Mouse (Mus musculus): ENCODE measurements at regions not wholly inside any gene's neighbourhood (a gene's known extent, or its start where the extent isn't known, plus 50 kb on each side); places are given as distances from the start of the nearest gene placed in this dataset.

GRCm38 (mm10) chr7:96024048-96024447 lies 147.0 kb upstream of the Tenm4 start:
- no peaks in the 10 kb centered on the region for H3K27me3 ChIP-seq (replicated peaks)
- no peak for DNase-seq (ENCODE audit: extremely low read depth)
- dilution Hi-C loops (cut with MboI; ENCODE audit: extremely low pct_ligation_motif_present, extremely low pct_unique_long_range_greater_than_20kb, low sequenced_read_pairs) (no loop called here), in situ Hi-C loops (cut with MboI; ENCODE audit: low pct_ligation_motif_present, low pct_unique_long_range_greater_than_20kb, low sequenced_read_pairs) (no loop called here)
- H3K4me2 ChIP-seq (ENCODE audit: insufficient read depth, low read depth, poor library complexity, severe bottlenecking) = no peak overlapping the region
- H3K4me1 ChIP-seq (ENCODE audit: control insufficient read depth in 1 of 2, insufficient read depth in 2 of 2) = no peaks in the 10 kb centered on the region
- TF ChIP-seq GABPA (IDR thresholded peaks at IDR 0.05; ENCODE audit: insufficient replicate concordance, low read depth, low read length) (no peak), USF2 (conservative IDR thresholded peaks at IDR 0.05; ENCODE audit: low read depth, low read length) (no peak), PAX5 (IDR thresholded peaks at IDR 0.05; ENCODE audit: low read length) (no peak)
- peaks cover 46% of the 10 kb centered on the region for H3K9me3 ChIP-seq (replicated peaks; ENCODE audit: low read length)
- H3K36me3 ChIP-seq (replicated peaks in 1 of 2; ENCODE audit: control insufficient read depth in 1 of 2, insufficient read depth in 1 of 2, low read length in 1 of 2) = no peaks in the 10 kb centered on the region
- no peak overlapping the region for H3K9ac ChIP-seq (ENCODE audit: insufficient read depth, low read depth)
- no peak overlapping the region for H3K4me3 ChIP-seq (replicated peaks in 1 of 3; ENCODE audit: low read depth in 2 of 3, low read length in 2 of 3, poor library complexity in 1 of 3)
- H3K27ac ChIP-seq (ENCODE audit: insufficient read depth, low read depth) = no peak overlapping the region
- H3K79me2 ChIP-seq (replicated peaks; ENCODE audit: control insufficient read depth, extremely low read depth, insufficient read depth, poor library complexity, severe bottlenecking) = no peaks in the 10 kb centered on the region

GRCm38 (mm10) chr7:96026781-96027418 lies 144.1 kb upstream of the Tenm4 start:
- H3K4me1 ChIP-seq (ENCODE audit: control insufficient read depth in 1 of 2, insufficient read depth in 2 of 2) = no peaks in the 10 kb centered on the region
- dilution Hi-C loops (cut with MboI; ENCODE audit: extremely low pct_ligation_motif_present, extremely low pct_unique_long_range_greater_than_20kb, low sequenced_read_pairs) (no loop called here), in situ Hi-C loops (cut with MboI; ENCODE audit: low pct_ligation_motif_present, low pct_unique_long_range_greater_than_20kb, low sequenced_read_pairs) (no loop called here)
- H3K9ac ChIP-seq (ENCODE audit: insufficient read depth, low read depth) = no peak overlapping the region
- no peaks in the 10 kb centered on the region for H3K36me3 ChIP-seq (replicated peaks in 1 of 2; ENCODE audit: control insufficient read depth in 1 of 2, insufficient read depth in 1 of 2, low read length in 1 of 2)
- no peak for TF ChIP-seq CTCF (conservative IDR thresholded peaks at IDR 0.05 in 1 of 2, IDR thresholded peaks at IDR 0.05 in 1 of 2; ENCODE audit: low read depth in 2 of 2, low read length in 2 of 2)
- no peak for TF ChIP-seq SMC3 (IDR thresholded peaks at IDR 0.05; ENCODE audit: low read depth, low read length)
- no peak for TF ChIP-seq POLR2AphosphoS2 (IDR thresholded peaks at IDR 0.05; ENCODE audit: low read depth, low read length)
- TF ChIP-seq CHD2 (IDR thresholded peaks at IDR 0.05; ENCODE audit: low read length) = no peak
- TF ChIP-seq JUN (IDR thresholded peaks at IDR 0.05; ENCODE audit: insufficient read depth, low read depth, low read length) = no peak
- TF ChIP-seq UBTF (IDR thresholded peaks at IDR 0.05; ENCODE audit: low read depth, low read length) = no peak
- no peak for TF ChIP-seq IRF4 (IDR thresholded peaks at IDR 0.05; ENCODE audit: low read depth, low read length)
- no peak for TF ChIP-seq MAX (IDR thresholded peaks at IDR 0.05; ENCODE audit: low read length)
- no peak for TF ChIP-seq TCF12 (IDR thresholded peaks at IDR 0.05; ENCODE audit: low read depth, low read length)
- no peak for TF ChIP-seq CHD1 (IDR thresholded peaks at IDR 0.05; ENCODE audit: low read depth, low read length)
- no peak for TF ChIP-seq USF2 (conservative IDR thresholded peaks at IDR 0.05; ENCODE audit: low read depth, low read length)
- no peak for TF ChIP-seq RAD21 (IDR thresholded peaks at IDR 0.05; ENCODE audit: low read depth, low read length)
- TF ChIP-seq POLR2A (IDR thresholded peaks at IDR 0.05; ENCODE audit: low read depth, low read length) = no peak
- TF ChIP-seq SIN3A (IDR thresholded peaks at IDR 0.05; ENCODE audit: low read length) = no peak
- TF ChIP-seq KAT2A (IDR thresholded peaks at IDR 0.05; ENCODE audit: insufficient replicate concordance, low read length) = no peak
- no peaks in the 10 kb centered on the region for H3K27me3 ChIP-seq (replicated peaks)
- H3K4me3 ChIP-seq (replicated peaks in 1 of 3; ENCODE audit: low read depth in 2 of 3, low read length in 2 of 3, poor library complexity in 1 of 3) = no peak overlapping the region
- DNase-seq (ENCODE audit: extremely low read depth) = no peak
- H3K79me2 ChIP-seq (replicated peaks; ENCODE audit: control insufficient read depth, extremely low read depth, insufficient read depth, poor library complexity, severe bottlenecking) = no peaks in the 10 kb centered on the region; the same call in 1 of the 2 replicates
- H3K27ac ChIP-seq (ENCODE audit: insufficient read depth, low read depth) = no peak overlapping the region
- H3K9me3 ChIP-seq (replicated peaks; ENCODE audit: low read length) = peaks cover 43% of the 10 kb centered on the region
- no peak overlapping the region for H3K4me2 ChIP-seq (ENCODE audit: insufficient read depth, low read depth, poor library complexity, severe bottlenecking)
